Mouse (Mus musculus): ENCODE measurements around the gene Rnf151. TPM values are rescaled to one million over a fixed set of nuclear protein-coding genes. Genes with fewer than 3 reads are reported as not detected.

The Rnf151 gene
- total RNA-seq, 2 experiments from 2014 or later = not detected

DNA sequence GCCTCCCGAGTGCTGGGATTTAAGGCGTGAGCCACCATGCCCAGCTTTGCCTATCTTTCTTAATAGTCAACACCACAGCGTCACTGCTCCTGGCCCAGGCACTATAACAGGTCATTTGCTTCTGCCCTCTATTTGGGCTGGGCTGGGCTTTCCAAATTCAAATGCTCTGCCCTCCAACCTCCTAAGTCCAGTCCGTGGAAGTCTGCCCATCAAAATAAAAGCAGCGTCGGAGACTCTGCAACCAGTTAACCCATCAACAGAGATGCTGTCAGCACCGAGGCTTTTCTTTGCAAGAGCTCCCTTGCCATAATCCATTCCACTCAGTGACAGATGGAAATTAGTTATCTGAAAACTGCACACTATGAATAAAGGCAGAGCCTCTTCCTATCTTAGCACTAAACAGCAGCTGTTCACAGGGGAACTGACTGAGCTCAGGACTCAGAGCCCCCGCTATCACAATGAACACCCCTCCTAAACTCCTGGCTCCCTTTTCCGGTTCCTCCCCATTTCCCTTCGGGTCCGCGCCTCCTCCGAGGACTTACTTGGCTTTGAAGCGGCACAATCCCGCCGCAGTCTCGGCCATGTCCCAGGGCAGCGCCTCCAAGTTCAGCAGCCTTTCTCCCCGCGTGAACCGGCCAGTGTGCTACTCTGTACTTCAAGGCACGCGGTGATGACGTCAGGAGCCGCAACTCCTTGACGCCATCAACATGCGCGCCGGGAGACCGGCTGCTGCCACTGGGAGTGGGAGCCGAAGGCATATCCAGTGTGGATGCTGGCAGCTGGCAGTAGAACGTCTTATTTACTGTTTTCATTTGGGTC lies 10.7 kb downstream of the Rnf151 start, which contains the start of gene Tbl3:
Tbl3 (minus strand) TSS at position 679 of the 819 bp plus-strand sequence.
- DNase-seq (ENCODE audit: low spot score in 2 of 2) = peak; percentile 84

DNA sequence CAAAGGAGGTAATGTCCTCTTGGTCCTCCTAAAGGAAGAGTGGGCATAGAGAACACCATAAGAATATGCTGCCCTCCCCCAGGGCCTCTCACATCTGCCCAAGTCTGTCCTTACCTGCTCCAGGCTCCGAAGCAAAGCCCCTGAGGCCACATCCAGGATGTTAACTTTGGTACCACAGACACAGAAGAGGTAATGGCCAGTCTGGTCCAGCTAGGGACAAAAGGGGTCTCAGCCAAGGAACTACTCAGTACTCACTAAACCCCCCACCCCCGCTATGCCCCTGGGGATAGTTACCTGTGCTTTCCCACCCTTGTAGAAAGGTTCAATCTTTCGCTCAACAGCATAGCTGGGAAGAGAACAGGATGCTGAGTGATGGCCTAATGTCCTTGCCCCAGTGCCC lies 12.0 kb downstream of the Rnf151 start:
- no peak for DNase-seq (ENCODE audit: low spot score in 2 of 2)

- DNase-seq (ENCODE audit: low spot score in 2 of 2) = no peak
Observed at GRCm38 (mm10) chr17:24701251-24701650, 16.6 kb downstream of the Rnf151 start.

GRCm38 (mm10) chr17:24699473-24699872 lies 18.4 kb downstream of the Rnf151 start:
- DNase-seq (ENCODE audit: low spot score in 2 of 2) = no peak

DNA sequence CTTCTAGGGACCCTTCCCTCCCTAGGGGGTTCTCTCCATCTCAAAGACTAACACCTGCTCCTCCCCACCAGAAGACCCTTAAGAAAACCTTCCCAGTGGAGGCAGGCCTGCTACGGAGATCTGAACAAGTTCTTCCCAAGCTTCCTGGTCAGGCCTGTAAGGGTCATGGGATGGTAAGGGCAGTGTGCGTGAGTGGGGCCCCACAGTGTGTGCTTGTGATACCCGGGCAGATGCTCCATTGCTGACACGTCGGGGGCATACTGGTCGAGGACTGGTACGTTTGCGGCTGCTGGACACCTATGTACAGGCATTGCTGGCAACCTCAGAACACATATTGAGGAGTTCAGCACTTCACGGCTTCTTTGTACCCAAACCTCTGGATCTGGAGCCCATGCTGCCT lies 19.1 kb downstream of the Rnf151 start:
- no peak for DNase-seq (ENCODE audit: low spot score in 2 of 2)

DNA sequence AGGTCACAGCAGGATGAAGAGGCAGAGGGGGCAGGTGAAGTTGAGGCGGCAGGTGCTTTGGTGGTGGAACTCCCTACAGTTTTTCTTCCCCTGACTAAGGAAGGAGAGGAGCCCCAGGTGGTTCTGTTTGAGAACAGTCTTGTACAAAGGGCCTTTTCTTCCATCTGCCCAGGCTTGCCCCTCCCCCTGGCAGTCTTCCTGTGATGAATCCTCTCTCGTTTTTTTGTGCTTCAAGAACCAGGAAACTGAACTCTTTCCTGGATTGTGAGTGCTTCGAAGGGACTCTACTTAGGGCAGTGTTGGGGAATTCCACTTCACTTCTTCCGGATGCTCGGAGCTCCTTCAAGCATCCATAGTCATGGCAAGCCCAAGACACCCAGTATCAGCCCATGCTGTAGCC lies 19.9 kb downstream of the Rnf151 start:
- DNase-seq (ENCODE audit: low spot score in 2 of 2) = no peak

GRCm38 (mm10) chr17:24696011-24696697 lies 21.7 kb downstream of the Rnf151 start, which contains the start of the genes Gfer and Noxo1:
TSS of gene Gfer (minus strand) at chr17:24696156.
TSS of gene Noxo1 (plus strand) at chr17:24696234.
- DNase-seq (ENCODE audit: low spot score in 2 of 2) = peak; percentile 66 to 81

GRCm38 (mm10) chr17:24695326-24696010 lies 22.4 kb downstream of the Rnf151 start:
- DNase-seq (ENCODE audit: low spot score in 2 of 2) = no peak

DNA sequence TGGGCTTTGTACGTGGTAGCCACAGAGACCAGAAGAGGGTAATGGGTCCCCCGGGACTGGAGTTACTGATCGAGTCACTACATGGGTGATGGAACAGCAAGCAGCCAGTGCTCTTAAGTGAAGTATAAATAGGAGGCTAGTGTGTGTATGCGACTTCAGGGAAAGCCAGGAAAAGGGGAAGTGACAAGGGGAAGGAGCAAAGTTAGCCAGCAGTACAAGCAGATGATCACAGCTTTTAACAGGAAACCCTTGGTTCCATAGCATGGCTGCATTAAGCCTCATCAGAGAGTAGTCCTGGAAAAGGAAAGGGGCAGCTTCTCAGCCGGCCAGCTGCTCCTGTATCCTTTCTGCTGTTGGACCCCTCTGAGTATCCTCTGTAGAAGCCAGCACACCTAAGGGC lies 25.5 kb downstream of the Rnf151 start:
- no peak for DNase-seq (ENCODE audit: low spot score in 2 of 2)

GRCm38 (mm10) chr17:24689251-24690081 lies 28.4 kb downstream of the Rnf151 start, which contains the start of gene Syngr3:
TSS of gene Syngr3 (minus strand) at chr17:24689955.
- no peak for DNase-seq (ENCODE audit: low spot score in 2 of 2)

- DNase-seq (ENCODE audit: low spot score in 2 of 2) = no peak
Observed at GRCm38 (mm10) chr17:24687599-24687998, 30.3 kb downstream of the Rnf151 start.

DNA sequence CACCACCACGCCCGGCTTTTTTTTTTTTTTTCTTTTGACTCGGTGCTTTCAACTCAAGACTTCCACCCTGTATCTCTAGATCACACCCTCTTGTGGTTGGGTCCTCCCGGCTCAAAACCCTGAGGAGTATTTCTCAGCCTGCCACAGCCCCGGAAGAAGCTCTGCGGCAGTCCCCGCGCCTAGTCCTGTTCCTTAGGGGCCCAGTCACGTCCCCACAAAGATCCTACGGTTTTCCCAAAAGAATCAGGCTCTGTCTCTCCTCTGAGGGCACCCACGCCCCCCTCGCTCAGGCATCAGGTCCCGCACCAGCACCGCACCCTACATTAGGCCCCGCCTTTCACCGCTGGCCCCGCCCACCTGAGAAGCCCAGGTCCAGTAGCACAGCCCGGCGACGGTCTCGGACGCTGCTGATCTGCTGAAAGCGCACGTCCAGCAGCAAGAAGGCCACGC lies 30.7 kb downstream of the Rnf151 start:
- DNase-seq (ENCODE audit: low spot score in 2 of 2) = no peak

GRCm38 (mm10) chr17:24686514-24686913 lies 31.3 kb downstream of the Rnf151 start:
- no peak for DNase-seq (ENCODE audit: low spot score in 2 of 2)

DNA sequence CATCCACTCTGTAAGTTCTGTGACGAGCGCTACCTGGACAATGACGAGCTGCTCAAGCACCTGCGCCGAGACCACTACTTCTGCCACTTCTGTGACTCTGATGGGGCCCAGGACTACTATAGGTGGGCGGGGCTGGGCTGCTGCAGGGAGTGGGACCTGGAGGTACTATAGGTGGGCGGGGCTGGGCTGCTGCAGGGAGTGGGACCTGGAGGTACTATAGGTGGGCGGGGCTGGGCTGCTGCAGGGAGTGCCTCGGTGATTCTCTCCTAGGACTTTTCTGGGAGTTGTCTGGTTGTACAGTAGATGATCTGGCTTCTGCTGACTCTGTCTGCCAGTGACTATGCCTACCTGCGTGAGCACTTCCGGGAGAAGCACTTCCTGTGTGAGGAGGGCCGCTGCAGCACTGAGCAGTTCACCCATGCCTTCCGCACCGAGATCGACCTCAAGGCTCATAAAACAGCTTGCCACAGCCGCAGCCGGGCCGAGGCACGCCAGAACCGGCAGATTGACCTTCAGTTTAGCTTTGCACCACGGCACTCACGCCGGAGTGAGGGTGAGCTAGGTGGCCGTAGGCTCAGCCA lies 40.3 kb downstream of the Rnf151 start:
- no peak for DNase-seq (ENCODE audit: low spot score in 2 of 2)

- DNase-seq (ENCODE audit: low spot score in 2 of 2) = no peak
Observed at GRCm38 (mm10) chr17:24676877-24677276, 41.0 kb downstream of the Rnf151 start.

DNA sequence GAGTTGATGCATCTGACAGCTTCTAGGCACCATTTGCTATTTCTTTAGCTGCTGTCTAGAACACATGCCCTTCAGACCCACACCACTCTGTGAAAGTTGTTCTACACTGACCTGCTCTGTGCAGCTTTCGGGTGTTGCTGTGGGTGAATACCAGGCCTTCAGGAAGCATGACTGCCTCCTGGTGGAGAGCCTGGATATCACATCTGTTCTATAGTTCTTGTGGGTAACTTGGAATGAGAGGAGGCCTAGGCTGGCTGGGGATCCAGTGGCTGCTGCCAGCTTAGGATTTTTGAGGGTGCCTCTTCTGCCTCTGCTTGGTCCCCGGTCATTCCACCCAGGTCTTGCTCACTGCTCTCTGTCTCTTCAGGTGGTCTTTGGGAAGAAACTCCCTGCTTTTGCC lies 41.7 kb downstream of the Rnf151 start:
- peak in 1 of 2 experiments; percentile 50 for DNase-seq (ENCODE audit: low spot score in 2 of 2)

- no peak for DNase-seq (ENCODE audit: low spot score in 2 of 2)
Observed at GRCm38 (mm10) chr17:24674277-24674676, 43.6 kb downstream of the Rnf151 start.

- peak in 1 of 2 experiments; percentile 38 for DNase-seq (ENCODE audit: low spot score in 2 of 2)
Observed at GRCm38 (mm10) chr17:24672141-24672540, 45.7 kb downstream of the Rnf151 start.

DNA sequence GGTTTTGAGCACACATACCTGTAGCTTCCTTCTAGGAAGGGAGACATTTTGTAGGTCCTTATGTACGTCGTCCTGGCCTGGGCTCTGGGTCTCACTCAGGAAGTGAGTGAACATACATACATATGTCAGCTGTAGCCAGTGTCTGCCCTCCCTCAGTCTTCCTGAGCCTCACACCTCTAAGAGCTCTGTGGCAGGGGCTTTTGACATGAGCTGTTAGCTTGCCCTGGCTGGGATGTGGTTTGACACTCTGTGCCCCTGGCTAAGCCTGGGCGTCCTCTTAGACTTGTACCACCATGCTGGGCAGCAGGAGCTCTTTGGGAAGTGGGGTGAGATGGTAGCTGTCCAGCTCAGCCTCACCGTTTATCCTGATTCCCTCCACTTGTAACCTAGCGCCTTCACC lies 46.5 kb downstream of the Rnf151 start:
- DNase-seq (ENCODE audit: low spot score in 2 of 2) = no peak

DNA sequence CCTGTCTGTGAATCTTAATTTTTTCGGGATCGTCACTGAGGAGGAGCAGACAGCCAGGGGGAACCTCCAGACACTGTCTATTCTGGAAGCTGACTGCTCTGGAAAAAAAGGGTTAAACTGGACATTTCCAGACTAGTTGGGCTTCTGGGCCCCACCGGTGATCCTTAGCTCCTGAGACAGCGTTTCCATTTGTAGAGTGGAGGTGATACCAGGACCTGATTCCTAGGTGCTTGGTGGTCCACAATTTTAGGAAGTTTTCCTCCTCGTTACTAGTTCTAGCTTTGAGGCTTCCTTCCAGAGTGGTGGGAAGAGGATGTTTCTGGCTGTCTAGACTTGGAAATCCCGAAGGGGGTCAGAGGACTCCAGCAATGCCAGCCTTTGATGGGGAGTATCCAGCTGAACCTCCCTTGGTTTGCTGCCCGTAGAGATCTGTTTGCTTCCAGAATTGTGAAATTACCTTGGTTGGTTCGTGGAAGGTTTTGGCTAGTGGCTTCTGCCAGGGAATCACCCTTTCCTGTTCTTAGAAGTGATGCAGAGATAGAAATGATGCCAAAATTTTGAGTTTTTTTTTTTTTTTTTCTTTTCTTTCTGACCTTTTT lies 47.5 kb downstream of the Rnf151 start:
- no peak for DNase-seq (ENCODE audit: low spot score in 2 of 2)

Measured in adrenal gland, postnatal 4 days (tissue).